In the genomic region with DNA sequence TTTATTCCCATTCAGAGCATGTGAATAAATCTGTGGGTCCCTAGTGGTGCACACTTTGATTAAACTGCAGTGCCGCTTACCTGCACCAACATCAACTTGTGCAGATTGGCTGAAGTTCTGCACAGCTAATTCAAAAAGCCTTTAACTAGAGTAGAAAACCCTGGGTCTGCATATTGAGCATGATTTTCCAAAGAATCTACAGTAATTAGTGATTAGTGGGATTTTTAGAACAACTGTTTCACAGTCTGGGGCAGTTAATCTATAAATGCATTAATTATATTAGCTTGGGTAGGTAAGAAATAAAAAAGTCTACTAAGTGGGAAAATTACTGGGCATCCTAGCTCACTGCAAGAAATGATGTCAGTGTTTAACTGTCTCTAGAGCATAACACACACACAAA, we compare ENCODE assay signal across 18 mouse cellular contexts. TPM values are rescaled to one million over a fixed set of nuclear protein-coding genes. Genes with fewer than 3 reads are reported as not detected.
"Had no signal": no experiment of that assay in that cellular context is flagged by ENCODE, and none has a peak within 500 bp of the region (broad histone marks: within the 10 kb centered on the region; RNA-seq: fewer than 3 reads in every experiment).

No protein-coding gene starts in this region.

- ATAC-seq: lung, postnatal 0 days; midbrain, embryonic 13.5 days; midbrain, embryonic 15.5 days had no signal

- H3K4me2 ChIP-seq: lung, embryonic 15.5 days; midbrain, embryonic 11.5 days; midbrain, embryonic 13.5 days; midbrain, embryonic 15.5 days; neural tube, embryonic 12.5 days; stomach, embryonic 15.5 days had no signal

- H3K4me1 ChIP-seq: lung, embryonic 15.5 days; megakaryocyte, embryonic 14.5 days; midbrain, embryonic 13.5 days; midbrain, embryonic 15.5 days; neural tube, embryonic 12.5 days; stomach, embryonic 15.5 days had no signal

- H3K9me3 ChIP-seq: lung, embryonic 15.5 days; megakaryocyte, embryonic 14.5 days; midbrain, embryonic 13.5 days; midbrain, embryonic 15.5 days; neural tube, embryonic 12.5 days; stomach, embryonic 15.5 days had no signal

- DNase-seq: lung, adult 2 months; lung, postnatal 14 days; lung, postnatal 36 days; right cerebral cortex, postnatal 14 days; thymus, adult 2 months; thymus, postnatal 25 days; thymus, postnatal 4 days had no signal

- H3K36me3 ChIP-seq: lung, embryonic 15.5 days; midbrain, embryonic 13.5 days; midbrain, embryonic 15.5 days; neural tube, embryonic 12.5 days; stomach, embryonic 15.5 days had no signal

- H3K4me3 ChIP-seq: lung, embryonic 15.5 days; megakaryocyte, embryonic 14.5 days; midbrain, embryonic 13.5 days; midbrain, embryonic 15.5 days; neural tube, embryonic 12.5 days; stomach, embryonic 15.5 days had no signal

- H3K27me3 ChIP-seq: lung, embryonic 15.5 days; megakaryocyte, embryonic 14.5 days; midbrain, embryonic 13.5 days; midbrain, embryonic 15.5 days; neural tube, embryonic 12.5 days; stomach, embryonic 15.5 days had no signal

- H3K9ac ChIP-seq: lung, embryonic 15.5 days; midbrain, embryonic 13.5 days; midbrain, embryonic 15.5 days; neural tube, embryonic 12.5 days; stomach, embryonic 15.5 days had no signal

- H3K27ac ChIP-seq: lung, embryonic 15.5 days; macrophage; midbrain, embryonic 13.5 days; midbrain, embryonic 15.5 days; neural tube, embryonic 12.5 days; stomach, embryonic 15.5 days; stomach, postnatal 0 days had no signal

RNA-seq across cellular contexts. Expression of a gene that starts 50.2 kb away (rescaled TPM):
- total RNA-seq: neutrophil, adult 5-6 weeks had no signal
